Mouse (Mus musculus) brain, embryonic 14.5 days (tissue): Measurements from ENCODE around the gene Gsta3. TPM values are rescaled to one million over a fixed set of nuclear protein-coding genes. Genes with fewer than 3 reads are reported as not detected.
A peak's percentile ranks its signal among the peaks of the same experiment; 100 is the strongest.
"Not testable (repeated sequence)": the region's sequence is repeated elsewhere in the genome, so short reads cannot be mapped to it uniquely, and the experiment has no call there.

Experiments used
- DNase-seq: peaks from one replicate; pipeline ENCODE4 v3.0.0-alpha.2; 2011; ENCODE audit warnings: low read depth
- CTCF ChIP-seq: fragments of 200-500 bp; IDR thresholded peaks from 2 replicates; pipeline ENCODE4 v1.5.1; 2012; ENCODE audit warnings: inconsistent platforms, mild to moderate bottlenecking, moderate library complexity, borderline replicate concordance; ENCODE audit not compliant: insufficient read depth, insufficient read length; ENCODE audit errors: extremely low read depth
- POLR2A ChIP-seq: fragments of 200-500 bp; IDR thresholded peaks from 2 replicates; pipeline ENCODE4 v1.6.1; 2012; ENCODE audit warnings: mild to moderate bottlenecking, inconsistent platforms, borderline replicate concordance; ENCODE audit not compliant: poor library complexity, insufficient read depth, insufficient read length, severe bottlenecking; ENCODE audit errors: extremely low read depth
- polyA plus RNA-seq: library from polyadenylated mRNA; depleted of rRNA; stranded (reverse); fragments of >200 nt; gene quantifications from 2 replicates; pipeline ENCODE4 v1.2.3, GENCODE M21; 2012; rRNA removed

Gsta3 gene
- polyA plus RNA-seq = 0.36 and 0.43 TPM in 2 replicates

DNA sequence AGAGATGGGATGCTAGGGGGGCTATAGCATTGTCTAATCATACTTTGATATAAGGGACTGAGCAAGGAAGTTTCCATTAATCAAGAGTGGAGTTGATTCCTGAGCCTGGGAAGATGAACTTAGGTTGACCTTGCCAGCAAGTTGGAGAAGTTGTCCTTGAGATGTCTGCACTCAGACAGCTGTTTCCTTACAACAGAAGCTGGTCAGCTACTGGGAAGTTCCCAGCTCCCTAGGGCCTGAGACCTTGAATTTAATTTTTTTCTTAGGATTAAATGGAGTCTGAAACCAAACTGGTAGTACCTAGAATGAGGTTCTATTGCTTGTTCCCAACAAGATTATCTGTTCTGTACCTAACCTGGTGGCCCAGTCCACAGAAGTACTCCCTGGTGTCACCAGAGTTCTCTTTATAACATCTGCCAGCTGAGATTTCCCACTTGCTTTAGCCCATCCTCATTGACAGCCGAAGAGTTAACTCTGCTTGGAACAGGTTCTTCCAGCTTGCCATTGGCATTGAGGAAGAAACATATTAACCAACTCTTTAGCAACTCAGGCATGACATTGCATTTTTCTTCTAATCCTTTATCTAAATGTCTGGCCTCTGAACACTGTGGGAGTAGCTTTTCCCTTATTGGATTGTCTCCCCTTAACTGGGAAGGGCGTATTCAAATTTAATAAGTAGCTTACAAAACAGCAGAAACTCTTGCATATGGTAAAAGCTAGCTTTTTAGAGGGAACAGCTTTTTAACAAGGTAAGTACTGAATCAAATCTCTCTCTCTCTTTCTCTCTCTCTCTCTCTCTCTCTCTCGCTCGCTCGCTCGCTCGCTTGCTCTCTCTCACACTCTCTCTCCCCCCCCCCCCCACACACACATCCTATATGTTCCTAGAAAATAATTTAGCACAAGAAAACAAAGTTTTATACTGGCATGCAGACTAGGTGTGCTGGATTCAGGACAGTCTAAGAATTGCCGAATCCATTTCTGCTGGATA is at the start of gene Gsta3:
Gene Gsta3, plus strand, starts transcription at position 679 of the 988 bp plus-strand sequence.
- DNase-seq = no peak

DNA sequence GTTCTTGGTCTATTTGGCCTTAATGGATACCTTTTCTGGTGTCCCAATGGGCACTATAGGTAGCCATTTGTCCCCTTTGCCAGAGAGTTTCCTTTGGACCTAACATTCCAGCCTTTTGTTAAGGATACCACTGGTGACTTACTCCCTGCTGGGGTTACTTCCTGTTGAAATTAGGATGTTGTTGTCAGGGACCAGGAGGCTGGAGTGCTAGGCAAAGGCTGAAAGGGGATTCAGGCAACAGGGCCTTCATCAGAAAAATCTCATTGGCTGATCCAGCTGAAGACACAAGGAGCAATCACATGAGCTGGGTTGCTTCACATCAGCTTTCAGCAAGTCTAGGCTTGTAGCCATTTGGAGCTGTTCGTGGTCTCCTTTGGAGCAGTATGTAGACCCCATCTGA is 34.1 kb upstream of the Gsta3 start:
- TF ChIP-seq CTCF (no peak), POLR2A (no peak)
- DNase-seq = no peak

More for the DNA sequence above, at the start of gene Gsta3:
- TF ChIP-seq CTCF (no peak), POLR2A (no peak)

DNA sequence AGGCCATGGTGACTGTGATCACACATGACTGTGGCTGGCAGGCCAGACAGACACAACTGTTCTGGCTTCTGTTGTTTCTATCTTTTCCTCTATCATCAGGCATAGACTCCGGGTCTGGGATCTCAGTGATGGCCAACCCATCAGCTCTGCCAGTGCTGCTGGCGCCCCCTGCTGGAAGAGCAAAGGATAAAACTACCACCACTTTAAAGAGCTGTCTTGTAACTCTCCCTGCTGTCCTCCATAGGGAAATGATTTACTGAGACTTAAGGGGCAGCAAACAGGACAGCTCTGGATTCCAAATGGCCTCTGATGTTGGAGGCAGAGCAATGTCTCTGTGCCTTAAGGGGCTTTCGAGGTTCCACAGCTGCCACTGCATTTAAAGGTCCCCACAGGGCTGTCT is 26.9 kb upstream of the Gsta3 start:
- not testable (repeated sequence) for DNase-seq

DNA sequence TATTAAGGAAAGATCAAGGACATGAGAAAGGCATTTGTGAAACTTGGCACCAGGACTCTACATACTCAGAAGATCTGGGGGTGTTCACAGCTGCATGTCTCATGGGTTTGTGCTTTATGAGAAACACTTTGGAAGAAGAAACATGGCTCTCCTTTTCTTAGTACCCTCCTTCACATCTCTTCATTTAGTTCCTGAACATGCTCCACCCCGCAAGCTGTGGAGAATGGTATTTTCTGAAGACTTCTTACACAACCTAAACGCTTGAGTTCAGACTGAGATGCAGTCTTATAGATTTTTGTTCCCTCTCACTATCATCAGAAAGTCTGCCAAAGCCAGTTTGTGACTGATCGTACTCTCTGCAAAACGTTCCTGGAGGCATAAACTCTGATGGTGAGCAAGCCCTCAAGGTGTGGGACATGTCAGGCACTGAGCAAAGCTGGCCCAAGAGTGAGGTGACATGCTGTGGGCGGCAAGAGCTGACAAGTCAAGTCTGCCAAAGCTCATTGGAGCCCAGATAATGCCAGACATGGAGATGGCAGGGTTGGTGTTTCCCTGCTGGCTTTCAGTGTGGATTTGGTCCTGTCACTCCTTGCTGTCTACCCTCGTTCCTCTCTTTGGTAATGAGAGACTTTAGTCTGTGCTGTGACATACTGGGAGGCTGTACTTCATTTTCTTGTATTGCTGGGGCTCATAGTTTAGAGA is 26.2 kb upstream of the Gsta3 start:
- not testable (repeated sequence) for DNase-seq

DNA sequence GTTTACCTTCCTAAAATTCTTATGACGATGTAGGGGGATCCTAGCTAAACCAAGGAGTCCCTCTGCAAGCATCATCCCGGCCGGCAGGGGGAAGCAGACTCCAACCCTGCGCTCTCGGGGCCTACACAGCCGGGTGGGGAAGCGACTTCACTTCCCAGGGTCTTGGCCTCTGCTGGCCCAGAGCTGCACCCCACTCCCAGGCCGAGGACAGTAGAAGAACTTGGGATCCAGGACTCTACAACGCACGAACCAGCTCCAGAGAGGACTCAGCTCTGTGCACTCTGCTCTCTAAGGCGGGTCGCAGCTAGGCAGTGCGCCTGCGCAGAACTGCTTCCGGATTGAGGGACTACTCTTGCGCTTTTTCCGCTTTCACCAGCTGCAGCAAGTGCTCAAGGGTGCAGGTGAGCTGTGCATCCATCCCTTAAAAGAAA is 21.9 kb upstream of the Gsta3 start, which contains the start of gene Tmem14a:
Gene Tmem14a, plus strand, starts transcription at position 87 of the 431 bp plus-strand sequence.
- peak; percentile 94 for DNase-seq
- TF ChIP-seq POLR2A = 0 out of 2 replicates have a peak, but pooled peaks have one; percentile 31
- peak; percentile 91 for TF ChIP-seq CTCF

DNA sequence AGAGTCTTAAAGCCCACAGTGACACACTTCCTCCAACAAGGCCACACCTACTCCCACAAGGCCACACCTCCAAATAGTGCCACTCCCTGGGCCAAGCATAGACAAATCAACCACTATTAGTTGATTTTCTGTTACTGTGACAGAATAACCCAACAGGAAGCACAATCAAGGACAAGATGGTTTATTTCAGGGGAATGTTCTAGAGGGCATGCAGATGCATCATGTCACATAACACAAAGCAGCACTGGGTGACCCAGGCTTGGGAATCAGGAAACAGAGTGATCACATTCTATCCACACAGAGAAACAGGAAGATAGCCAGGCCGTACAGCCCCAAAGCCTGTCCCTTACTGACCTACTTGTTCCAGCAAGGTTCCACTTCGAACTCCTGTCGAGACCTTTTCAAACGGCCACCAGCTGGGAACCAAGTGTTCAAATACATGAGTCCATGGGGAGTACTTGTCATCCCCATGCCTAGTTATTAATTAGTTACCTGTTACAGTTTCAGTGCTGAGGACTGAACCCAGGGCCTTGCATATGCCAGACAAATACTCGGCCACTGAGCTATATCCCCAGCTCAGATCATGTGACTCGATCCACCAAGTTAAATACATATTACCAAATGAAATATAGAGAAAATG is 12.5 kb upstream of the Gsta3 start:
- no peak for DNase-seq
- TF ChIP-seq POLR2A (no peak), CTCF (no peak)

DNA sequence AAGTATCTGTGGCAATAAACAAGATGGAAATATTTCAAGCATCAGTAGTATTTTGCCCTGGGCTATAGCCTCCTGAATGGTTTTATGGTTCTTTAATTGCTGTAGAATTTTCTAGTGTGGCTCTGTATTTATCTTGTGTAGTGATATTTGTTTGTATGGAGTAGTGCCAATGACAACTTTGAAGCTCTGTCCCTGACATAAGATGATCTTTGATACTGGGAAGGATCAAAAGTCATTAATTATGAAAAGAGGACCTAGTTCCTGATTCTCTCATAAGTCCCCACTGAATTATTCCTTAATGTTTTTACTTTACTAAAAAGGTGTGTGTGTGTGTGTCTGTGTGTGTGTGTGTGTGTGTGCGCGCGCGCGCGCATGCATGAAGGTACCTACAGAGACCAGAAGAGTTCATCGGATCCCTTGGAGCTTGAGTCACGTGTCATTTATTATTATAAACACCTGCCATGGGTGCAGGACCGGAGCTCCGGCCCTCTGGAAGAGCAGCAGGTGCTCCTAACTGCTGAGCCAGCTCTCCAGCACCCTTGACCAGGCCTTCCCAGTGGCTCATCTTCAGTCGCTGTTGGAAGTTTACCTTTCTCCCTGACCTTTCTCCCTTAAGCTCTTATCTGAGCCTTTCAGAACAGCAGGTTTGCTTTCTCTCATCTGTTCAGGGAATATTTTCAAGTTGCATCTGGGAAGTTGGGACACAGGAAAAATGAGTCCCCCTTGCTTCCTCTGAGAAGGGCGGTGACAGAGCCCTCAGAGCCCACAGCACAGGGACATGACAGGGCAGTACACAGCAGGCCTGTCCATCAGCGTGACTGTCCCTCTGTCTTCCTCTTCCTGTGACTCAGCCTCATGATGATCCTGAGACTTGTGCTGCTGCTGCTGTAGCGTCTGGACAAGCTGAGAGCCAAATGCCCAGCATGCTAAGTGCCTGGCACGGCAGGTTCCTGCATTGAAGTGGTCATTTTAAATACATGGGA is 11.4 kb upstream of the Gsta3 start:
- not testable (repeated sequence) for DNase-seq

DNA sequence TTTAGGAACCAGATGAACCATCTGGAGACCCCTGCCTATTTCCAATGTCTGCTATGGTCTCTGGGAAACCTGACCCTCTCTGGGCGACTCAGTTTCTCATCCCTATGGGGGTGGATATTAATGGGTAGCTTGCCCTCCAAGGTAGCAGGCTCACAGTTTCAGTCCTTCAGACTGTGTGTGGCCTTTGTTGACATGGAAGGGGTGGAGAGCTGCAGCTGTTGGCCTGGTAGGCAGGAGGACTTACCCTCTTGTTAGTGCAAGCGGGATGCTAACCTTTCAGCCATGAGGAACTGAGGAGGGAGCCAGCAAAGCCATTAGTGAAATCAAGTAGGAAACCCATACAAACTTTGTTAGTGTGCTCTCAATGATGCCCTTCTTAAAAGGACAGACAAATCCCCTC is 10.0 kb upstream of the Gsta3 start:
- TF ChIP-seq CTCF = no peak
- no peak for TF ChIP-seq POLR2A
- DNase-seq = no peak

DNA sequence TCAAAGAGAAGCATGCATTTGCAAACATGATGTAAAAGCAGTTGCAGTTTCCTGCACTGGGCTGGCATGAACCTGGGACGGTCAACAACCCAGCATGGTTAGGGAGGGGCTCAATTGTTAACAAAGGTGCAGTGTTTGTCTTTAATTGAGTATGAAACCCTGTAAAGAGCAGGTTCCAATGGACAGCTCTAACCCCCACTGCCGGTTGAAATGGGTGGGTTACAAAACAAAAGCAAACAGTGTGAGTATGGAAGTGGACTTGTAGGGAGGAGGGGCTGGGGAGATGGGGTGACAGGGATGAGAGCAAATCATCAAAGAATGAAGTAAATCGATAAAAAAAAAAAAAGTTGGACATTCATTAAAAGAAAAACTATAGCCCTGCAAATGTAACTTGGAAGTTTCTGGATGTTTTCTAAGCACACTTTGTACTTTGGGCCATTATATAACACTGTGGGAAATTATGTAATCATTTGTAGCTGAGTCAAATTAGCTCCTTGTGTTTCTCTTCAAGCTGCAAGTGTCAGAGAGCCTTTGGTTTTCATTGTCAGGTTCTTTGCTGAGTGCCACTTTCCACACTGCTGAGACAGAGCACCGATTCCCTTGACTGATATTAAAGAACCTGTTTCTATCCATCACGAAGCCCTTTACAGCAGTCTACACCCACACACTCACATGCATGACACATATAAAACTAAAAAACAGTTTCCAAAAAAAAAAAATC is 8.5 kb upstream of the Gsta3 start:
- no peak for TF ChIP-seq POLR2A
- no peak for TF ChIP-seq CTCF
- peak; percentile 11 for DNase-seq

DNA sequence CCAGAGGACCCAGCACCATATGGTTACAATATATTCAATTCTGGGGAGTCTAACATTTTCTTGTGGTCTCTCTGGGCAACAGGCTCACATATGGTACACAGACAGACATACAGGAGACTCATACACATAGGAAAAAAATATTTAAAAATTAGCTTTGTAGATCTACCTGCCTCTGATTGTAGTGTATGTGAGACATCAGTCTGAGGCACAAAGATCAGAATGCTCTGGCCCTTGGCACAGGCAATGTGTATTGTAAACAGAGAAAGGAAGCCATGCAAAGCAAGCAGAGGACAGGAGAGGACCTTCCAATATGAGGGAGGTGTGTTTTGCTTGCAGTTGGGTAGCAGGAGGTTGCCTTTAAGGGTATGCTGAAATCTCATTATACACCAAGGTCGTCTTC is 7.9 kb upstream of the Gsta3 start:
- TF ChIP-seq POLR2A (no peak), CTCF (no peak)
- DNase-seq = no peak
